Mouse (Mus musculus): ENCODE measurements around the gene Gcdh. TPM values are rescaled to one million over a fixed set of nuclear protein-coding genes. Genes with fewer than 3 reads are reported as not detected.
A peak's percentile ranks its signal among the peaks of the same experiment; 100 is the strongest.

Gene Gcdh
- polyA plus RNA-seq, 1 experiment from 2014 or later, result 56.7 TPM

- DNase-seq (ENCODE audit: low spot score) (no peak), ATAC-seq (replicated peaks; ENCODE audit: low FRiP score) (peak; percentile 39)
- Histone ChIP-seq H3K9me3 (ENCODE audit: control insufficient read depth, low read length) (no peaks in the 10 kb centered on the region), H3K36me3 (ENCODE audit: control insufficient read depth, insufficient read depth, low read length) (peaks cover 16% of the 10 kb centered on the region; the same call in 1 of the 2 replicates), H3K27me3 (replicated peaks; ENCODE audit: control insufficient read depth, insufficient read depth, low read length) (no peaks in the 10 kb centered on the region), H3K4me1 (replicated peaks; ENCODE audit: control insufficient read depth, insufficient read depth, low read length) (peaks cover 17% of the 10 kb centered on the region; the same call in 1 of the 2 replicates), H3K4me2 (peak overlapping the region; percentile 87), H3K4me3 (ENCODE audit: low read depth, low read length) (peak overlapping the region; percentile 69), H3K27ac (ENCODE audit: low read depth, low read length) (peak overlapping the region; percentile 73), H3K9ac (ENCODE audit: low read depth, low read length) (peak overlapping the region; percentile 68)
- WGBS, result 11% methylated on average over 31 of the region's 31 CpGs
Measured at GRCm38 (mm10) chr8:84892993-84893708, 570 bp downstream of the Gcdh start.

- Histone ChIP-seq H3K4me1 (replicated peaks; ENCODE audit: control insufficient read depth, insufficient read depth, low read length) (peaks cover 12% of the 10 kb centered on the region), H3K9me3 (ENCODE audit: control insufficient read depth, low read length) (no peaks in the 10 kb centered on the region), H3K9ac (ENCODE audit: low read depth, low read length) (no peak overlapping the region), H3K27me3 (replicated peaks; ENCODE audit: control insufficient read depth, insufficient read depth, low read length) (no peaks in the 10 kb centered on the region), H3K4me2 (no peak overlapping the region), H3K4me3 (ENCODE audit: low read depth, low read length) (no peak overlapping the region), H3K27ac (ENCODE audit: low read depth, low read length) (no peak overlapping the region), H3K36me3 (ENCODE audit: control insufficient read depth, insufficient read depth, low read length) (peaks cover 26% of the 10 kb centered on the region; the same call in 1 of the 2 replicates)
- DNase-seq (ENCODE audit: low spot score) (no peak), ATAC-seq (replicated peaks; ENCODE audit: low FRiP score) (no peak)
- WGBS, result 94% methylated on average over 1 of the region's 1 CpGs
Measured at GRCm38 (mm10) chr8:84889141-84889540, 4.6 kb downstream of the Gcdh start.

GRCm38 (mm10) chr8:84888280-84888679 lies 5.4 kb downstream of the Gcdh start:
- Histone ChIP-seq H3K4me3 (ENCODE audit: low read depth, low read length) (no peak overlapping the region), H3K4me2 (no peak overlapping the region), H3K27me3 (replicated peaks; ENCODE audit: control insufficient read depth, insufficient read depth, low read length) (no peaks in the 10 kb centered on the region), H3K9me3 (ENCODE audit: control insufficient read depth, low read length) (no peaks in the 10 kb centered on the region), H3K36me3 (ENCODE audit: control insufficient read depth, insufficient read depth, low read length) (peaks cover 26% of the 10 kb centered on the region; the same call in 1 of the 2 replicates), H3K27ac (ENCODE audit: low read depth, low read length) (no peak overlapping the region), H3K9ac (ENCODE audit: low read depth, low read length) (no peak overlapping the region), H3K4me1 (replicated peaks; ENCODE audit: control insufficient read depth, insufficient read depth, low read length) (peaks cover 10% of the 10 kb centered on the region)
- ATAC-seq (replicated peaks; ENCODE audit: low FRiP score) (no peak), DNase-seq (ENCODE audit: low spot score) (no peak)
- 87% methylated on average over 3 of the region's 3 CpGs for WGBS

- Histone ChIP-seq H3K4me3 (ENCODE audit: low read depth, low read length) (no peak overlapping the region), H3K4me1 (replicated peaks; ENCODE audit: control insufficient read depth, insufficient read depth, low read length) (no peaks in the 10 kb centered on the region; the same call in 1 of the 2 replicates), H3K9me3 (ENCODE audit: control insufficient read depth, low read length) (no peaks in the 10 kb centered on the region), H3K9ac (ENCODE audit: low read depth, low read length) (no peak overlapping the region), H3K4me2 (no peak overlapping the region), H3K36me3 (ENCODE audit: control insufficient read depth, insufficient read depth, low read length) (peaks cover 19% of the 10 kb centered on the region; the same call in 1 of the 2 replicates), H3K27me3 (replicated peaks; ENCODE audit: control insufficient read depth, insufficient read depth, low read length) (no peaks in the 10 kb centered on the region), H3K27ac (ENCODE audit: low read depth, low read length) (no peak overlapping the region)
- DNase-seq (ENCODE audit: low spot score) (no peak), ATAC-seq (replicated peaks; ENCODE audit: low FRiP score) (no peak; the same call in 1 of the 2 replicates)
- 72% methylated on average over 4 of the region's 4 CpGs for WGBS
Measured at GRCm38 (mm10) chr8:84884728-84885127, 9.0 kb downstream of the Gcdh start.

GRCm38 (mm10) chr8:84878915-84879314 lies 14.8 kb downstream of the Gcdh start:
- H3K27me3 ChIP-seq (replicated peaks; ENCODE audit: control insufficient read depth, insufficient read depth, low read length), result no peaks in the 10 kb centered on the region
- 75% methylated on average over 1 of the region's 1 CpGs for WGBS
- no peaks in the 10 kb centered on the region; the same call in 1 of the 2 replicates for H3K36me3 ChIP-seq (ENCODE audit: control insufficient read depth, insufficient read depth, low read length)
- H3K4me3 ChIP-seq (ENCODE audit: low read depth, low read length), result no peak overlapping the region
- DNase-seq (ENCODE audit: low spot score), result no peak
- H3K27ac ChIP-seq (ENCODE audit: low read depth, low read length), result no peak overlapping the region
- no peaks in the 10 kb centered on the region for H3K9me3 ChIP-seq (ENCODE audit: control insufficient read depth, low read length)
- ATAC-seq (replicated peaks; ENCODE audit: low FRiP score), result peak; percentile 57; the same call in 1 of the 2 replicates
- H3K9ac ChIP-seq (ENCODE audit: low read depth, low read length), result no peak overlapping the region
- H3K4me2 ChIP-seq, result no peak overlapping the region
- H3K4me1 ChIP-seq (replicated peaks; ENCODE audit: control insufficient read depth, insufficient read depth, low read length), result peaks cover 10% of the 10 kb centered on the region

GRCm38 (mm10) chr8:84877297-84878035 lies 16.3 kb downstream of the Gcdh start:
- no peak for ATAC-seq (replicated peaks; ENCODE audit: low FRiP score)
- WGBS, result 77% methylated on average over 3 of the region's 3 CpGs
- no peaks in the 10 kb centered on the region for H3K27me3 ChIP-seq (replicated peaks; ENCODE audit: control insufficient read depth, insufficient read depth, low read length)
- no peak for DNase-seq (ENCODE audit: low spot score)
- no peak overlapping the region for H3K9ac ChIP-seq (ENCODE audit: low read depth, low read length)
- no peaks in the 10 kb centered on the region; the same call in 1 of the 2 replicates for H3K36me3 ChIP-seq (ENCODE audit: control insufficient read depth, insufficient read depth, low read length)
- peaks cover 19% of the 10 kb centered on the region for H3K4me1 ChIP-seq (replicated peaks; ENCODE audit: control insufficient read depth, insufficient read depth, low read length)
- H3K4me3 ChIP-seq (ENCODE audit: low read depth, low read length), result no peak overlapping the region
- H3K27ac ChIP-seq (ENCODE audit: low read depth, low read length), result no peak overlapping the region
- no peak overlapping the region for H3K4me2 ChIP-seq
- no peaks in the 10 kb centered on the region for H3K9me3 ChIP-seq (ENCODE audit: control insufficient read depth, low read length)

- no peak overlapping the region for H3K4me3 ChIP-seq (ENCODE audit: low read depth, low read length)
- no peak overlapping the region; the same call in 1 of the 2 replicates for H3K4me2 ChIP-seq
- H3K36me3 ChIP-seq (ENCODE audit: control insufficient read depth, insufficient read depth, low read length), result 0 out of 2 replicates have a peak, but pooled peaks cover 2% of the 10 kb centered on the region
- H3K9me3 ChIP-seq (ENCODE audit: control insufficient read depth, low read length), result no peaks in the 10 kb centered on the region
- ATAC-seq (replicated peaks; ENCODE audit: low FRiP score) (no peak), DNase-seq (ENCODE audit: low spot score) (no peak)
- WGBS, result 69% methylated on average over 3 of the region's 3 CpGs
- peaks cover 29% of the 10 kb centered on the region for H3K4me1 ChIP-seq (replicated peaks; ENCODE audit: control insufficient read depth, insufficient read depth, low read length)
- H3K27ac ChIP-seq (ENCODE audit: low read depth, low read length), result peak overlapping the region; percentile 43; the same call in 1 of the 2 replicates
- H3K27me3 ChIP-seq (replicated peaks; ENCODE audit: control insufficient read depth, insufficient read depth, low read length), result no peaks in the 10 kb centered on the region
- H3K9ac ChIP-seq (ENCODE audit: low read depth, low read length), result no peak overlapping the region
Measured at GRCm38 (mm10) chr8:84874339-84874738, 19.4 kb downstream of the Gcdh start.

- no peak for ATAC-seq (replicated peaks; ENCODE audit: low FRiP score)
- H3K4me1 ChIP-seq (replicated peaks; ENCODE audit: control insufficient read depth, insufficient read depth, low read length), result peaks cover 29% of the 10 kb centered on the region
Measured at GRCm38 (mm10) chr8:84873016-84873415, 20.7 kb downstream of the Gcdh start.

More at GRCm38 (mm10) chr8:84873016-84873415, 20.7 kb downstream of the Gcdh start:
- Histone ChIP-seq H3K27me3 (replicated peaks; ENCODE audit: control insufficient read depth, insufficient read depth, low read length) (no peaks in the 10 kb centered on the region), H3K9me3 (ENCODE audit: control insufficient read depth, low read length) (no peaks in the 10 kb centered on the region), H3K36me3 (ENCODE audit: control insufficient read depth, insufficient read depth, low read length) (peaks cover 8% of the 10 kb centered on the region), H3K27ac (ENCODE audit: low read depth, low read length) (no peak overlapping the region), H3K9ac (ENCODE audit: low read depth, low read length) (peak overlapping the region; percentile 68), H3K4me3 (ENCODE audit: low read depth, low read length) (peak overlapping the region; percentile 55), H3K4me2 (peak overlapping the region; percentile 99)
- DNase-seq (ENCODE audit: low spot score), result no peak
- 72% methylated on average over 4 of the region's 4 CpGs for WGBS

All from liver, embryonic 11.5 days (tissue).